Mouse (Mus musculus) ovary, postnatal 10 days (tissue): ENCODE data around the gene Hdac7.

Experiments
- DNase-seq: peaks from one replicate; pipeline ENCODE4 v3.0.0; 2022; ENCODE audit warnings: low spot score

Gene Hdac7

GRCm38 (mm10) chr15:97831242-97831986 lies 12.9 kb downstream of the Hdac7 start:
- DNase-seq = no peak

- DNase-seq = no peak
Observed at GRCm38 (mm10) chr15:97830788-97831241, 13.5 kb downstream of the Hdac7 start.

DNA sequence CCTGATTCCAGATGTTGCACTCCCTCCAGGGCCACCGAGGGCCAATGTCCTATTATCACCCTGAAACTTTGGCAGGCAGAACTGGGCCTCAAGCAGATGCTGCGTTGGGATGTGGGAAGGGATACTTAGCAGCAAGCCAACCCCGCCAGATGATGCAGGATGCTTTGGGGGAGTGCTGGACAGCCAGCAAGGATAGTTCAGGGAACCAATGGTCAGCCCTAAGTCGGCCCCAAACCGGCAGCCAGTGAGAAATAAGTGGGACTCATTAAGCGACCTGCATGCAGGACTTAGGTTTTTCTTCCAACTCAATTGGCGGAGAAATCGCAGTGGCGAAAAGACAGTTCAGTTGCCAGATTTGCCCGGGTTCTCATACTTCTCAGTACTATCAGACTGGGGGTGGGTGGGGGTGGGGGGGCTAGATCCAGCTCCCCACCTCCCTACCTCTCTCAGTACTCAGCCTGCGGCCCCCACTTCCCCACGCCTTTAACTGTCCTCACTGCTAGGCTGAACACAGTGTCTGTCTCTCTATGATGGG lies 14.0 kb downstream of the Hdac7 start:
- DNase-seq = no peak

DNA sequence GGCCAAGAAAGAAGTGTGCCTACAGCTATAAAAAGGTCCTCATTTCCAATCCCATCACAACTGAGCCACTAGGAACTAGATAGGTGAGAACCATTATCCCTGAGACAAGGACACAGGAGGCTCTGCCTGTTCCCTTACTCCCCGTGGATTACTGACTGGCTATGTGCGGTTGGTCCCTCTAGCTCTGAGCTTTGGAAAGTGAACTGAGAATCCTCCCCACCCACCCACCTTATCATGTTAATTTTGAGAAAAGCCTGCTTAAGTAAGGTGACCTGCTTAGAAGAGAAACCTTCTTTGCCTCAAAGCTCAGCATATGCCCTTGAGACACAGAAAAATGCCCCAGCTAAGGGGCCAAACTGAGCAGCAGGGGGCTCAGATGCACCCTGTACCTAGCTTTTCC lies 14.9 kb downstream of the Hdac7 start:
- DNase-seq = no peak

GRCm38 (mm10) chr15:97828901-97829338 lies 15.4 kb downstream of the Hdac7 start:
- no peak for DNase-seq

DNA sequence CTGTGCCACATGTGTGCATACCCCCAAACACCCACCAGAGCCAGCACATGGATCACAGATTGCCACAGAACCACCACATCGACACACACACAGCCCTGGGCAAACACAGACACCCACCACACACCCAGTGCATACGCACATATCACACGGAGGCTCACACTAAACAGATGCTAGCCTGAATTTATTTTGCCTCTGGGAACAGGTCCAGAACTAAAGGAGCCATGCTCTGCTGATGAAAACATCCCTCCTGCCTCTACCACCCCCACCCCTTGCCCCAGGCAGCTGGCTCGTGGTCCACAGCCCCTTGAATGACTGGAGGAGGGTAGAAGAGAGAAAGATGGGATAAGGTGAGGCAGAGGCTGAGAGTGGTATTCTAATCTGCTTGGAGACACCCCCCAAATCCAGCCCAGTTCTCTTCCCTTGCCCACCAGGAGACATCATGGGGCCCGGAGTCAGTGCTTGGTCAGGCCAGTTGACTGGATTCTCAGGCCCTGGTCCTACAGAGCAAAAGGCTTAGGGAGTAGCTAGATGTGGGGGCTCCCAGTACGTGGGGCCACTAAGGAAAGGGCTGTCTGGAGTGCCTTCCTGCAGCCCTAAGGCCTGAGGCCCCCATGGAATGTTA lies 16.0 kb downstream of the Hdac7 start:
- DNase-seq = no peak

DNA sequence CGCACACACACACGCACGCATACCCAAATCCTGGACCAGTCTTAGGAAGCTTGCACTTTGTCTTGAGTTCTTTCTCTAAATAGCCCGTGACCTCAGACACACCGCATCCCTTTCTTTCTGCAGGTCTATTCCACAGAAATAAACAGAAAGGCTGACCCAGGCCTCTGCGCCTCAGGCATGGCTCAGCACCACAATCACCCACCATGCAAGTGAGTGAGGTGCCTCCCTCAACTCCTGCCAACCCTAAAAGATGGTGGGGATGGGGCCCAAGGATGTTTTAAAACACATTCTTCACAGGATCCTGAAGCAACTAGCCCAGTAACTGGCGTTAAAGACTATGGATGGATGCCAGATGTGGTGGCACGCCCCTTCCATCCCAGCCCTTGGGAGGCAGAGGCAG lies 16.9 kb downstream of the Hdac7 start:
- DNase-seq = no peak

DNA sequence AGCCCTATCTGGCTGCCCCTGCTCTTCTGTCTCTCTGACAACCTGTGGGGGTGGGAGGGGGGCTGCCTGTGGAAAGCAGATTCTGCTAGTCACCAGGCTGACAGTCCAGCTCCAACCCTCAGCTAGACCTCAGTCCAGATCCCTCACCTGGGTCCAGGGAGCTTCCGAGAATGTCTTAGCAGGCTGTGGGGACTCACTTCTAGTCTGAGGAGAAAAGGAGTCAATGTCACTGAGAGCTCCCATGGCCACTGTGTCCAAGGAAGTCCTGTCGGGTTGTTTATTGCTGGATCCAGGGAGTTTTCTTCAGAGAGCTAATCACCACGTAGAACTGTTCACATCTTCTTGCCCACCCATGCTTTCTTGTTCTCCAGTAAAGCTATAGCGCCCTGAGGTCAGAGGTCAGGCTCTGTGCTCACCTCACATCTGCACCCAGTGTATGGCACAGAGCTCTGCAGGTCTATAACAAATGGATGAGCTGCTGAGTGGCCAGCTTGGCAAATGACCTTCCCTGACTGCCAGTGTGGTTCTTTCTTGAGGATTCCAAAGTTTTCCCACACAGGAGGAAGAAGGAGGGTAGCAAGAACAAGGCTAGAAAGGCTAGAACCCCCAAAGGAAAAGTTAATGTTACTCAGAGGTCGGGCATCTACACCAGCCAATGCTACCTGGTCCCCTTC lies 17.6 kb downstream of the Hdac7 start:
- DNase-seq = no peak

DNA sequence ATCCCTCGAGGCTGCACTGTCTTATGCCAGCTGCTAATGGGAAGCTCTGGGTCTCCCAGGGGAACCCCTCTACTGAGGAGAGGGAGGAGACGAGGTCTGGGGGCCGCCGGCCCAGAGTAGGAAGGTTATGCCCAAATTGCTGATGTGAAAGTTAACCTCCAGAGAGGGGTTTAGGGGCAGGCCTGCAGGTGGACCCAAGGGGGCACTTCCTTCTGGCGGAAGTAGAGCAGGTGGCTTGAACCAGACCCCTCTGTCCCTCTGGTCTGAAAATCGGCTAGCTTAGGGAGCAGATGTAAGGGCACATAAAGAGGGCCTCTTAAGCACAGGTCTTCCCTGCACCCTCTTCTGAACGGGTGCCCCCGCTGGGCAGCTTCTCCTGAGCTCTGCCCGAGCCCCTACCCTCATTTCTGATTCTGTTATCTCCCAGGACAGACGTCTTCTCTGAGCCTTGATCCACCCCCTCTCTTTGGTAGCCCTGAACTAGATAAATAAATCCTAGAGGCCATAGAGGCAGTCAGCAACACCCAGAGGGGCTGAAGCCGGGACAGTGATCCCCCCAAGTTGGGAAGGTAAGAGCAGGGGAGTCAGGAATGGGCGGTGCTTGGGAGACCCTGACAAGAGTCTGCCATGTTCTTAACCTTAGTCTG lies 18.2 kb downstream of the Hdac7 start:
- DNase-seq = no peak

- peak; percentile 63 for DNase-seq
Observed at GRCm38 (mm10) chr15:97825071-97825940, 19.0 kb downstream of the Hdac7 start.

DNA sequence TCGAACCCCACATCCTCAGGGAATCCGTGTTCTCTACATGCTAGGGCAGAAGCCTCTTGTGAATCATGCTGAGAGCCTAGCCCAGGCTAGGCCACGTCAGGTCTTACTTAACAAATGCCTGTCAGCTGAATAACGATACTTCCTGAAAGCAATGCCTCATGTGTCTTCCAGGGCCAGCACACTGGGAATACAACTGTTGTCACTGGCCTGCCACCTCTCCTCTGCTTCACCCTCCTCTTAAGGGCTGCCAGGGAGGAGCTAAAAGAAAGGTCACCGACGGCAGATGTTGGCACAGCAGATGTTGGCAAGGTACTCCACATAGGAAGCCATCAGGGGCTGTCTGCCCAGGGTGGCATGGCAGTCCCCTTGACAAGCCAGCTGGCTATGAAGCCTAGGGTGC lies 20.3 kb downstream of the Hdac7 start:
- DNase-seq = no peak

- DNase-seq = no peak
Observed at GRCm38 (mm10) chr15:97823479-97823878, 20.8 kb downstream of the Hdac7 start.

GRCm38 (mm10) chr15:97822545-97823228 lies 21.6 kb downstream of the Hdac7 start:
- DNase-seq = no peak

DNA sequence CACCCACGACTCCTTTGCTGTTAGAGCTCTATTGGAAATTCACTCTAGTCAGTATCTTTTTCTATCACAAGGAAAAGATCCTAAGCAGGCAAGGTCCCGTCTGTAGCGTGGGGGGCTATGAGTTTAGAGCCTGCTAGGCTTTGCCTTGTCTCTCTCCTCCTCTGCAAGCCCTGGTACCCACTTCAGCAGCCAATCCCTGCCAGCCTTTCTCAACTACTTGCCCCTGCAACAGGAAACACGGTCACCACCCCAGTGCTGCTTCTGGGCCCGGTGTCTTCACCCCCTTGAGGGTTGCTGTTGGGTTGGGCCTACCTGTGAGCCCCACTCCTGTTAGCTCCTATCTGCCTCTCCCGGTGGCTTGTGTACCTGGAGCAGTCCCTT lies 22.3 kb downstream of the Hdac7 start:
- no peak for DNase-seq

- no peak for DNase-seq
Observed at GRCm38 (mm10) chr15:97821321-97821982, 22.9 kb downstream of the Hdac7 start.

GRCm38 (mm10) chr15:97819937-97820336 lies 24.4 kb downstream of the Hdac7 start:
- DNase-seq = no peak

DNA sequence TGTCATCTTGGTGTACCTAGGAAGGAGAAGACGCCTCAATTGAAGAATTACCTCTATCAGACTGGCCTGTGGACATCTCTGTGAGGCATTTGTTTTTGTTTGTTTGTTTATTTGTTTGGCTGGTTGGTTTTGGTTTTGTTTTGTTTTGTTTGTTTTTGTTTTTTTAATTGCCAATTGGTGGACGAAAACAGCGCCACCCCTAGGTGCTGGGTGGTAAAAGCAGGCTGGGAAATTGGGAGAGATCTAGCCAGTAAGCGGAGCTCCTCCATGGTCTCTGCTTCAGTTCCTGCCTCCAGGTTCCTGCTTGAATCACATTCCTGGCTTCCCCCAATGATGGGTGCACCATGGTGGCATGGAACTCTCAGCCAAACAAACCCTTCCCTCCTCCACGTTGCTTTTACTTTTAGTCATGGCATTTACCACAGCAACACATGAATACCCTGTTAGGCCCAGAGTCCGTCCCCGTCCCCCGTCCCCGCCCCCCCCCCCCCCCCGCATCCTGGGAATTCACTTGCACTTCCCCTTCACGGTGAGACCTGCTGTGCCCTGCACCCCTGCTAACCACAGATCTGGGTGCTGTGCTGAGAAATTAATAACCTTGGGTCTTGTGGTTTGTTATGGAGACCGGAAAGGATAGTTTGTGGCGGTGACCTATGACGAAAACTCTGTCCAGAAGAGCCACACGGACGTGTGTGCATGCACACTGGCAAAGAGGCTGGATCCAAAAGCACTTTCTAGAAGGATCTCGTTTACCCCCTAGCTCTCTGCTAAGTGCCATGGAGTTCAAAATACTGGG lies 27.9 kb downstream of the Hdac7 start:
- DNase-seq = no peak

- no peak for DNase-seq
Observed at GRCm38 (mm10) chr15:97815254-97815653, 29.0 kb downstream of the Hdac7 start.

- no peak for DNase-seq
Observed at GRCm38 (mm10) chr15:97814703-97815102, 29.6 kb downstream of the Hdac7 start.
